Mouse (Mus musculus): ENCODE results near the gene Gnai3. TPM values are rescaled to one million over a fixed set of nuclear protein-coding genes. Genes with fewer than 3 reads are reported as not detected.

Gene Gnai3
- polyA plus RNA-seq, 1 experiment = 28.8 TPM

GRCm38 (mm10) chr3:108165532-108166315 is 19.8 kb upstream of the Gnai3 start:
- H3K79me3 ChIP-seq (ENCODE audit: low read depth) = no peaks in the 10 kb centered on the region
- no peak overlapping the region for H3ac ChIP-seq (ENCODE audit: control insufficient read depth, insufficient read length, low read depth)
- H3K4me3 ChIP-seq (ENCODE audit: insufficient read depth, poor library complexity, severe bottlenecking) = no peak overlapping the region
- no peaks in the 10 kb centered on the region for H3K36me3 ChIP-seq (ENCODE audit: control insufficient read depth, insufficient read depth)
- no peak for TF ChIP-seq USF1 (IDR thresholded peaks at IDR 0.05; ENCODE audit: low read depth)
- TF ChIP-seq FOSL1 (IDR thresholded peaks at IDR 0.05; ENCODE audit: insufficient read depth, low read length, poor library complexity, severe bottlenecking) = no peak
- TF ChIP-seq CEBPB (IDR thresholded peaks at IDR 0.05; ENCODE audit: low read depth) = no peak
- TF ChIP-seq MYOD1 (IDR thresholded peaks at IDR 0.05; ENCODE audit: control insufficient read depth, insufficient read length, low read depth) = no peak
- TF ChIP-seq CTCF (IDR thresholded peaks at IDR 0.05; ENCODE audit: control insufficient read depth, insufficient read depth, insufficient read length) = no peak
- no peak for TF ChIP-seq MYOG (IDR thresholded peaks at IDR 0.05; ENCODE audit: control insufficient read depth, extremely low read depth, insufficient read length)
- TF ChIP-seq MAX (IDR thresholded peaks at IDR 0.05) = no peak
- peaks cover 24% of the 10 kb centered on the region for H3K27me3 ChIP-seq (ENCODE audit: control insufficient read depth, insufficient read depth, insufficient read length)
- no peaks in the 10 kb centered on the region for H3K79me2 ChIP-seq (ENCODE audit: control insufficient read depth, insufficient read depth)

GRCm38 (mm10) chr3:108164807-108165206 is 18.9 kb upstream of the Gnai3 start:
- H3K36me3 ChIP-seq (ENCODE audit: control insufficient read depth, insufficient read depth) = no peaks in the 10 kb centered on the region
- H3ac ChIP-seq (ENCODE audit: control insufficient read depth, insufficient read length, low read depth) = no peak overlapping the region
- no peaks in the 10 kb centered on the region for H3K79me2 ChIP-seq (ENCODE audit: control insufficient read depth, insufficient read depth)
- no peaks in the 10 kb centered on the region for H3K79me3 ChIP-seq (ENCODE audit: low read depth)
- peak; percentile 83 for TF ChIP-seq CTCF (IDR thresholded peaks at IDR 0.05; ENCODE audit: control insufficient read depth, insufficient read depth, insufficient read length)
- TF ChIP-seq USF1 (IDR thresholded peaks at IDR 0.05; ENCODE audit: low read depth) = no peak
- no peak for TF ChIP-seq CEBPB (IDR thresholded peaks at IDR 0.05; ENCODE audit: low read depth)
- no peak for TF ChIP-seq MYOD1 (IDR thresholded peaks at IDR 0.05; ENCODE audit: control insufficient read depth, insufficient read length, low read depth)
- no peak overlapping the region for H3K4me3 ChIP-seq (ENCODE audit: insufficient read depth, poor library complexity, severe bottlenecking)
- peaks cover 31% of the 10 kb centered on the region for H3K27me3 ChIP-seq (ENCODE audit: control insufficient read depth, insufficient read depth, insufficient read length)

DNA sequence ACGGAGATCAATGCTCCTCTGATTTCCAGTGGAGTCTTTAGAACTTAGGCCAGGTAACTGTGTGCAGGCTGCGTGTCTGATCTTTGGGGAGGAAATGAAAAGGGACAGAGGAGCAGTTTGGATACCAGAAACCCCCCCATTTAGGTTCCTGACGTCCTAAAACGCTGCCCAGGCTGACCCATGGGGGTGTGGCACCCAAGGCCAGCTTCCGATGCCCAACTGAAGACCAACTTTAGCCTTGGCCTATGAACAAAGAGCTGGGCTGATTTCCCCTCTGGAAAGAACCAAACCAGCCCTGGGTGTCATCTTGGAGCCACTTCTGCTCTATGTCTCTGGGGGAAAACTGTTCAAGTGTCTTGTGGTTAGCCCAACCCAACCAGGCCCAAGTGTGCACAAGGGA is 18.1 kb upstream of the Gnai3 start:
- no peak for TF ChIP-seq MAX (IDR thresholded peaks at IDR 0.05)
- no peak for TF ChIP-seq MYOD1 (IDR thresholded peaks at IDR 0.05; ENCODE audit: control insufficient read depth, insufficient read length, low read depth)
- TF ChIP-seq USF1 (IDR thresholded peaks at IDR 0.05; ENCODE audit: low read depth) = no peak
- no peak for TF ChIP-seq MYOG (IDR thresholded peaks at IDR 0.05; ENCODE audit: control insufficient read depth, extremely low read depth, insufficient read length)
- TF ChIP-seq CEBPB (IDR thresholded peaks at IDR 0.05; ENCODE audit: low read depth) = no peak
- TF ChIP-seq CTCF (IDR thresholded peaks at IDR 0.05; ENCODE audit: control insufficient read depth, insufficient read depth, insufficient read length) = no peak
- TF ChIP-seq FOSL1 (IDR thresholded peaks at IDR 0.05; ENCODE audit: insufficient read depth, low read length, poor library complexity, severe bottlenecking) = no peak
- H3K27me3 ChIP-seq (ENCODE audit: control insufficient read depth, insufficient read depth, insufficient read length) = peaks cover 34% of the 10 kb centered on the region
- H3ac ChIP-seq (ENCODE audit: control insufficient read depth, insufficient read length, low read depth) = no peak overlapping the region
- no peaks in the 10 kb centered on the region for H3K79me2 ChIP-seq (ENCODE audit: control insufficient read depth, insufficient read depth)
- H3K4me3 ChIP-seq (ENCODE audit: insufficient read depth, poor library complexity, severe bottlenecking) = no peak overlapping the region
- H3K79me3 ChIP-seq (ENCODE audit: low read depth) = no peaks in the 10 kb centered on the region
- H3K36me3 ChIP-seq (ENCODE audit: control insufficient read depth, insufficient read depth) = no peaks in the 10 kb centered on the region

DNA sequence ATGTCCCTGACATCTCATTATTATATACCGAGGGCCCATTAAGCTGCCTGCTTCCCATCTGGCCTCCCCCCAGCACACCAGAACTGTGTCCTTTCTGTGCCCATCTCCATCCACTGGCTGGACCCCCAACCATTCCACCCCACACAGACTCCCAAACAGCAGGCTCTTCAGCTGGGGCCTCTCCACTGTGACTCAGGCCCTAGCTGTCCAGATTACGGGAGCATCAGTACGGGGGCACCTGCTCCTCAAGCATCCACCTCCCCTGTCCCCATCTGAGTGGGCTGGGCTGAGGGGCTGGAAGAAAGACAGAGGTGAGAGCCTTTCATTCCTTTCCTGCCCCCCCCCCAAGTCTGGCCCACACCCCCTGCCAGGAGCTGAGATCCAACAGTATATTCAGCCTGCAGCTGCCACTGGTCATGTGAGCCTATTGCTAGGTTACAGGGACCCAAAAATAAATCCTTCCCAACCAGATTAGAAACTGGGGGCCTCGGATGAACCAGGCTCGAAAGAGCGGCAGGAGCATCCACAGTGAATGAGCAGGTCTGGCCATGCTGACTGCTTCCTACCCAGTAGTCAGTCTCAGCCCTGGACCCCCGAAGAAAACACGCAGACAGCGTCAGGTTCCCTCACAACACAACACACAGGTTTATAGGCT is 12.6 kb upstream of the Gnai3 start:
- Histone ChIP-seq H3K4me3 (ENCODE audit: insufficient read depth, poor library complexity, severe bottlenecking) (no peak overlapping the region), H3K36me3 (ENCODE audit: control insufficient read depth, insufficient read depth) (no peaks in the 10 kb centered on the region), H3K79me2 (ENCODE audit: control insufficient read depth, insufficient read depth) (no peaks in the 10 kb centered on the region), H3ac (ENCODE audit: control insufficient read depth, insufficient read length, low read depth) (no peak overlapping the region), H3K79me3 (ENCODE audit: low read depth) (no peaks in the 10 kb centered on the region), H3K27me3 (ENCODE audit: control insufficient read depth, insufficient read depth, insufficient read length) (peaks cover 47% of the 10 kb centered on the region)
- TF ChIP-seq FOSL1 (IDR thresholded peaks at IDR 0.05; ENCODE audit: insufficient read depth, low read length, poor library complexity, severe bottlenecking) = no peak
- TF ChIP-seq MYOG (IDR thresholded peaks at IDR 0.05; ENCODE audit: control insufficient read depth, extremely low read depth, insufficient read length) = no peak
- TF ChIP-seq CTCF (IDR thresholded peaks at IDR 0.05; ENCODE audit: control insufficient read depth, insufficient read depth, insufficient read length) = no peak
- TF ChIP-seq USF1 (IDR thresholded peaks at IDR 0.05; ENCODE audit: low read depth) = no peak
- no peak for TF ChIP-seq MYOD1 (IDR thresholded peaks at IDR 0.05; ENCODE audit: control insufficient read depth, insufficient read length, low read depth)
- no peak for TF ChIP-seq CEBPB (IDR thresholded peaks at IDR 0.05; ENCODE audit: low read depth)
- no peak for TF ChIP-seq MAX (IDR thresholded peaks at IDR 0.05)

- H3K79me2 ChIP-seq (ENCODE audit: control insufficient read depth, insufficient read depth) = no peaks in the 10 kb centered on the region
- no peak for TF ChIP-seq CEBPB (IDR thresholded peaks at IDR 0.05; ENCODE audit: low read depth)
- TF ChIP-seq MYOD1 (IDR thresholded peaks at IDR 0.05; ENCODE audit: control insufficient read depth, insufficient read length, low read depth) = no peak
- no peak for TF ChIP-seq CTCF (IDR thresholded peaks at IDR 0.05; ENCODE audit: control insufficient read depth, insufficient read depth, insufficient read length)
- no peak for TF ChIP-seq FOSL1 (IDR thresholded peaks at IDR 0.05; ENCODE audit: insufficient read depth, low read length, poor library complexity, severe bottlenecking)
- TF ChIP-seq MAX (IDR thresholded peaks at IDR 0.05) = no peak
- no peak for TF ChIP-seq MYOG (IDR thresholded peaks at IDR 0.05; ENCODE audit: control insufficient read depth, extremely low read depth, insufficient read length)
- no peak for TF ChIP-seq USF1 (IDR thresholded peaks at IDR 0.05; ENCODE audit: low read depth)
- H3K27me3 ChIP-seq (ENCODE audit: control insufficient read depth, insufficient read depth, insufficient read length) = peaks cover 23% of the 10 kb centered on the region
- H3ac ChIP-seq (ENCODE audit: control insufficient read depth, insufficient read length, low read depth) = no peak within 1 kb of the TSS
- H3K36me3 ChIP-seq (ENCODE audit: control insufficient read depth, insufficient read depth) = no peaks in the 10 kb centered on the region
- no peak within 1 kb of the TSS for H3K4me3 ChIP-seq (ENCODE audit: insufficient read depth, poor library complexity, severe bottlenecking)
- no peaks in the 10 kb centered on the region for H3K79me3 ChIP-seq (ENCODE audit: low read depth)
Observed at GRCm38 (mm10) chr3:108154656-108155055, 8.7 kb upstream of the Gnai3 start, which contains the start of gene Gpr61. Gene Gpr61 (minus strand): TSS chr3:108154882.
